Mouse (Mus musculus) olfactory bulb, adult 2 months (tissue): ENCODE data around the gene AI467606.

Experiments used
- CTCF ChIP-seq: fragments of 200-500 bp; IDR thresholded peaks from 2 replicates; pipeline ENCODE4 v1.5.1; 2012; ENCODE audit warnings: low read depth, mild to moderate bottlenecking, low read length, moderate library complexity; ENCODE audit not compliant: insufficient read depth
- POLR2A ChIP-seq: fragments of 200-500 bp; IDR thresholded peaks from 2 replicates; pipeline ENCODE4 v1.6.1; 2012; ENCODE audit warnings: mild to moderate bottlenecking, low read depth, low read length, moderate library complexity; ENCODE audit not compliant: insufficient read depth

- TF ChIP-seq POLR2A (no peak), CTCF (no peak)
Measured at GRCm38 (mm10) chr7:127112251-127112841, 21.2 kb downstream of the AI467606 start.
